Mouse (Mus musculus): ENCODE measurements at regions not wholly inside any gene's neighbourhood (a gene's known extent, or its start where the extent isn't known, plus 50 kb on each side); places are given as distances from the start of the nearest gene placed in this dataset.
"Not testable (repeated sequence)": the region's sequence is repeated elsewhere in the genome, so short reads cannot be mapped to it uniquely, and the experiment has no call there.

DNA sequence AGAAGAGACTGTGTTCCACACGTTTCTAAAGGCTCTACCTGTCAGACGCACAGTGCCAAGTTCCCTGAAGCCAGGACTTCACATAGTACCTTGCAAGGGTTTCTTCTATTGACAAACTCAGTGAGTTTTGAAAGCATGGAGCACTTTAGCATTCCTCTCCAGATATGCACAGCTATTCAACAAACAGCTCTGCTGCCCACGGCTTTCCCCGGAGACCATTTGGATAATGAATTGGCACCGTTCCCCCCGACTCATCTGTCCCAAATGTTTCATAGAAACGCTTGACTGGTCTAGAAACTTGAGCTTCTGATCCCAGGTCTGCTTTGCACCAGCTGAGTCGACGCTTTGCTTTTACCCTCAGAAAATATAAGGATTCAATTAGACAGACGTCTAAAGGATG, 162.2 kb upstream of the St6galnac5 start:
- DNase-seq (ENCODE audit: low spot score in 2 of 2) = no peak

DNA sequence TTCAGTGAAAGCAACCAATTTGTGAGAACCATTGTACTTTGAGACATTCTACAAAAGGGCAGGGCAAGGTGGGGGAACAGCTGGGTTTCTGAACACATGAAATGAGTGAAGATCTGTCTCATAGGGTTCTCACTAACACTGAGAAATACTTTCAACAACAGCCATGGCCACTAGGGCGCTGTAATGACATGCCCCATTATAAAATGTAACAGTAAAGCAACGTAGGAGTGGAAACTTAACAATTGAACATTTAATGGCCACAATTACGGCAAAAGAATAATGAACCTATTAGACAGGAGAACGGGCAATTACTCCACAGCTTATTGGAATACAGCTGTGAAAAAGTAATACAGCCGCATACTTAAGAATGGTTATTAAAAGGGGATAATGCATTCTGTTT, 158.9 kb upstream of the St6galnac5 start:
- no peak for DNase-seq (ENCODE audit: low spot score in 2 of 2)

DNA sequence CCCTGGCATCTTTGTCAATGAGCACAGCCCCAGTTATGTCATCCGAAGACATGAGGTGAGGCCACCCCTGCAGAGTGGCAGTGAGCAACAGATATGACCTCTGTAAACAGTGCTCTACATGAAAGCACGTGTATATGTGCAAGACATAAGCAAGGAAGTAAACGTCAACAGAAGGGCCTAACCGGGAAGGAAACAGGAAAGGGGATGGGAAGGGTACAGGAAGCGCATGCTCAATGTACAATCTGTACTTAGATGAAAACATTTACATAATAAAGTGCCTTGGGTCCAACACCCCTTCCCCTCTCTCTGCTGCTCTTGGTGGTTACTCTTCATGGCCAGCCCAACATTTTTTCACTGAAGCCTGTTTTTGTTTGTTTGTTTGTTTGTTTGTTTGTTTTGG, 143.3 kb upstream of the St6galnac5 start:
- DNase-seq (ENCODE audit: low spot score in 2 of 2) = no peak

DNA sequence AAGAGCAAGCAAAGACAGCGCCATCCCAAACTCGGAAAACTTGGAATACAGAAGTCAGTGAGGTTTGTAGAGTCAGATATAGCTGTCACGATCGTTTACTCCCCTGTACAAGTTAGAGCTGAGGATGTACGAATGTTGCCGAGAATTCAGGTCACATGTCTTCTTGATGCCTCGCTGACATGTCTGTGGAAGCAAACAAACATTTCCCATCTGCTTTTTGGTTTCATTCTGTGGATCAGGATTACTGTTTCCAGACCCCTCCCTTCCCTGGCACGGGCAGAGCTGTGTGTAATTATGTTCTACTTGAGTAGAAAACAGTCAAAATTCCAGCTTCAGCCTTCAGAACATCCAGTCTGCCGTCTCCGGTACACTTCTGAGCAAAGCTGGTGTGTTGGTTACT, 139.9 kb upstream of the St6galnac5 start:
- DNase-seq (ENCODE audit: low spot score in 2 of 2) = peak in 1 of 2 experiments; percentile 9

DNA sequence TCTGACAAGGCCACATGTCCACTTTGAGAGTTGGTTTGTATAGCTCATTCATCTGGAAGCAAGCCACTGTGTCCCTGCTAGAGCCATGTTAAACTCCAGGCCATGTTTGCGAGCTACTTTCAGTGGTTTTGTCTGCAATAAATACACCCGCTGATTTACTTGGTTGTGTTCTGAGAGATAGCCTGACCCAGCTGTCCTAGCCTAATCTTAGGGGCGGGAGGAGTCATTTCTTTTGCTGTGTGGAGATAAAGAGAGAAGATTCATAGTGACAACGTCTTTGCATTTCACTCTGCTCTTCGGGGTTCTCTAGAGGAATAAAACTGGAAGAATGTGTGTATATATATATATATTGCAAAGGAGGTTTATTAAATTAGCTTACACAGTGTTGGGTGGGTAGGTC, 137.1 kb upstream of the St6galnac5 start:
- DNase-seq (ENCODE audit: low spot score in 2 of 2) = no peak

DNA sequence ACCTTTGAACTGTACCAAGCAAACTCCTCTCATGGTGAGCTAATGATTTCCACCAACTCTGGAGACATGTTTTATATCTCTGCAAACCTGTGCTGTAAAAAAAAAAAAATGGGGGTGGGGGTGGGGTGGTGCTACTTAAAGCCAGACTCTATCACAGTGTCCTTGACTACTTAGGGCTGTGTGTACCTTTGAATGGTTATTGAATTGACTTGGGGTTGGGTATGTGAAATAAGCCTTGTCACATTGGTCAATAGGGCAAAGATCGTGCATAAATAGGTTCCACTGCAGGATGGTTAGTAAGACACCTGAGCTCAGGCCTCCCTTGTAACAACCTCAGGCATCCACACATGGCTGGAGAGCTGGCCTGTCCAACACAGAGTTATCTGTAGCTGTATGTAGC, 136.6 kb upstream of the St6galnac5 start:
- DNase-seq (ENCODE audit: low spot score in 2 of 2) = no peak

DNA sequence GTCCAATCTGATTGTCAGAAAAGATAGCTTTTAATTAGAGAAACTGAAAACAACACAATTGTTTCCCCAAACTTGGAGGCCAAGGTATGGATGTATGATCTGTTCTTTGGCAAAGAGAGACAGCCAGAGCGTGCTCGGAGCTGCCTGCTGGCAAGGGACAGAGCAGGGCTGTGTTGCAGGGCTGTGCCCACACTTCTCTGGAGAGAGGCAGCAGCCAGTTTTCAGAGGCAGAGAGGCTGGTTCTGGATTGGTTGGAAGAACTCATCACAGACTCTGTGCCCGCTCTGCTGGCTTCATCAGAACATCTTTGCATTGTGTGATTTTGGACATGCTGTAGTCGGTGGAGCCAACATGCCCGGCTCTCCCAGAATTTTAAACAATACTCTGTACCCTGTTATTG, 123.5 kb upstream of the St6galnac5 start:
- no peak for DNase-seq (ENCODE audit: low spot score in 2 of 2)

DNA sequence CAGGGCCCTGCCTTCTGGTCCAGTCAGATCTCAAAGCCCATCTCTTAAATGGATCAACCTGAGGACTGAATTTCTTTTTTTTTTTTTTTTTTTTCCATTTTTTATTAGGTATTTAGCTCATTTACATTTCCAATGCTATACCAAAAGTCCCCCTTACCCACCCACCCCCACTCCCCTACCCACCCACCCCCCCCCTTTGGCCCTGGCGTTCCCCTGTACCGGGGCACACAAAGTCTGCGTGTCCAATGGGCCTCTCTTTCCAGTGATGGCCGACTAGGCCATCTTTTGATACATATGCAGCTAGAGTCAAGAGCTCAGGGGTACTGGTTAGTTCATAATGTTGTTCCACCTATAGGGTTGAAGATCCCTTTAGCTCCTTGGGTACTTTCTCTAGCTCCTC, 108.5 kb upstream of the St6galnac5 start:
- not testable (repeated sequence) for DNase-seq (ENCODE audit: low spot score in 2 of 2)

DNA sequence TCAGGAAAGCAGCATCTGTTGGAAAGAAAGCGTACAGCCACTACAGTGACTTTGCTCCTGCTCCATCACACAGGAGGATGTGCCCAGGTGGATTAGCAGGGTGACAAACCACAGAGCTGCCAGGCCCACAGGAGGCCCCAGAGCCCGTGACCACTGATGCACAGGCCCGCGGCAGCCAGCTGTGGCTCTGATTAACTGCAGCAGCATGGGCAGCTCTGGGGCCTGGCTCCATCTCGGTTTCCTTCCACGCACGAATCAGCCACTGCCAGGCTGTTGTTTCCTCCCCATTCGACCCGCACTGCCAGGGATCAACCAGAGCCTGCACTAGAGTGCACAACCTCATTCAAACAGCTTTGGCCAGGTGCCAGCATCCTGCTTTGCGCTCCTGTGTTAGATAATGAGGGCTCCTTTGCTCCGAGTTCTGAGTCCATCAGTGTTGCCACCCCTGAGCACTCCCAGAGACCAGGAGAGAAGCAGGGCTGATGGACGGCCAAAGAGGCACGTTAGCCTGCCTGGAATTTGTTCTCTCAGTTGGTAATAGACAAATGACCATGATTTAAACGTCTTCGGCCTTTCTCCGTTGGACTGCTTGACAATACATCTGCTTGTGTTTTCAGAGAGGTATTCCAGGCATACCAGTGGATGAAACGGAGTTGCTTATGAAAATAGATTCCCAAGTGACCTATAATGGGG, 103.2 kb upstream of the St6galnac5 start:
- DNase-seq (ENCODE audit: low spot score in 2 of 2) = peak; percentile 15 to 58

DNA sequence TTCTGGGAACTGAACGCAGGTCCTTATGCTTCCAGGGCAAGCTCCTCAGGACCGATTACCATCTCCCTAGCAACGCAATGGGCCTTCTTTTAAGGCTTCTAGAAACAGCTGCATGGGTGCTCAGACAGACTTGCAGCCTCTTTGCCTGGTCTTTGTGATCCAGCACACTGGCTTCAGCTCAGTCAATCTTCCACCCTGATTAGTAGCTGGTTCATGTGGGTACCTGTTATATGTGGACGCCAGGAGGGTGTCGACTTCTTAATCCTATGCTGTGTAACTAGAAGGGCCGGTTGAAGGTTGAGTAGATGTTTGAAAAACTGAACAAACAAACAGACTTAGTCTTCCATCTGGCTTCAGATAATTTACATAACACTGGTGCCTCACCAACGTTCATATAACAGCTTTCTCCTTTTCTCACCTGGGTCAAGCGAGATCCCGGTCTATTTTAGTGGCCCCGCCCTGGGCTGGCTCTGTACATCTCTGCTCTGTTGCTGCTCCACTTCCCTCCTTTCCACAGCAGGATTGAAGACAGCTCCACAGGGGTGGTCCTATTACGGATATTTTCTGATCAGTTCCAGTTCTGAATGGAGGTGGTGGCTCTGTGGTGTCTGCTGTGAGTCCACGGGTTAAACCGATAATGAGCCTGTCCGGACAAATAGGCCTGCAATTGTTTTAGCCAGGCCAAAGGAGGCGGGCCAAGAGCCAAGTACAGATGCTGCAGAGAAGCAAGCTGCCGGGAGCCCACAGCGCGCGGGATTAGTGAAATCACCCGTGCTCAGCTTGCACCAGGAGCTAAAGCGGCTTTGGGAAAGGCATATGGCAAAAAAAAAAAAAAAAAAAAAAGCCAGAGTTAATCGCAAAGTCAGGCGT, 102.4 kb upstream of the St6galnac5 start:
- peak; percentile 28 to 29 for DNase-seq (ENCODE audit: low spot score in 2 of 2)

DNA sequence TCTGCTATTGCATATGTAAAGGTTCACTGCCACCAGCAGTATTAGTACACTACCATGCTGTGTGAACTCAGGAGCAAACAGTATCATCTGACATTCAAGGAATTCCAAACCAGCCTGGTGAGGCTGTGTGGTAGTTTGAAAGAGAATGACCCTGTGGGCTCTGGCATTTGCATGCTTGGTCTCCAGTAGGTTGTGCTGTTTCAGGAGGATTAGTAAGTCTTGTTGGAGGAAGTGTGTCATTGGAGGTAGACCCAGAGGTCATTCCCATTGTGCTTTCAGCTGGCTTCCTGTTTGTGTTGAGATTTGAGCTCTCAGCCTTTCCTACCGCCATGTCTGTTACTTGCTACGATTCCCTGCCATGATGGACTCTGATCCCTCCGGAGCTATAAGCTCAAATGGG, 98.3 kb upstream of the St6galnac5 start:
- DNase-seq (ENCODE audit: low spot score in 2 of 2) = no peak

DNA sequence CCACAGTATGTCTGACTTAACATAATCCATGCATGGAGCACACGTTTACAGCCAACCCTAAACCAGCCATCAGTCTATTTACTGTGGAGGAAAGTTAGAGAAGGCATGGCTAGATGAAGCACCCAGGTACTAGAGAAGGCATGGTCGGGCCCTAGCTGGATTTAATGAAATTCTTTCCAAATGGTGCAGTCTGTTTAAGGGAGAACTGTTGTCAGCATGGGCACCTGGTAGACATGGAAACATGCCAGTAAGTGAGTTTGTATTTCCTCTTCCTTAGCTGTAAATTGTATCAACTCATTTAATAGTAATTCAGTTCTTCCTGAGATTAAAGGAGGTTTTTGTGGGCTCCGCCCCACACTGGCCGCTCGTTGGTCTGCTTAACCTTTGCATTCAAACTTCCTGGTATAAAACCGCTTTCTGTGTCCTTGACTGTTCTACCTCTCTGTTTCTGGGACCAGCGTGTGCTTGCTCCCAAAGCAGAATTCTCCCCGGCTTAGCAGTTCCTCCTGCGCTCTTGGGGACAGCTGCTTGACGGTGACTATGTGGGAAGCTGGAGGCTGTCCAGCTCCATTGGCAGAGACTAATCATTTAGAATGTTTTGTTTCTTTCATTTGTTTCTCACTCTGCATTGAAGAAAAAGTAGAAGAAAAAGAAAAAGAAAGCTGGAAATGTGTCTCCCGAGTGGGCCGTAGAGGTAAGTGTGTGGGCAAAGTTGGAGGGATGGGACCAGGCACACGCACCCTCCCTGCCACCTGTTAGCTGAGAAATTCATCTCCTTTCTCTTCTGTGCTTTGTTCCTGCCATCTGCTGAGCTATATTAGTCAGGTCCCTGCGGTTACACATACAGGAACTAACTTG, 96.0 kb upstream of the St6galnac5 start:
- DNase-seq (ENCODE audit: low spot score in 2 of 2) = peak; percentile 39 to 48

DNA sequence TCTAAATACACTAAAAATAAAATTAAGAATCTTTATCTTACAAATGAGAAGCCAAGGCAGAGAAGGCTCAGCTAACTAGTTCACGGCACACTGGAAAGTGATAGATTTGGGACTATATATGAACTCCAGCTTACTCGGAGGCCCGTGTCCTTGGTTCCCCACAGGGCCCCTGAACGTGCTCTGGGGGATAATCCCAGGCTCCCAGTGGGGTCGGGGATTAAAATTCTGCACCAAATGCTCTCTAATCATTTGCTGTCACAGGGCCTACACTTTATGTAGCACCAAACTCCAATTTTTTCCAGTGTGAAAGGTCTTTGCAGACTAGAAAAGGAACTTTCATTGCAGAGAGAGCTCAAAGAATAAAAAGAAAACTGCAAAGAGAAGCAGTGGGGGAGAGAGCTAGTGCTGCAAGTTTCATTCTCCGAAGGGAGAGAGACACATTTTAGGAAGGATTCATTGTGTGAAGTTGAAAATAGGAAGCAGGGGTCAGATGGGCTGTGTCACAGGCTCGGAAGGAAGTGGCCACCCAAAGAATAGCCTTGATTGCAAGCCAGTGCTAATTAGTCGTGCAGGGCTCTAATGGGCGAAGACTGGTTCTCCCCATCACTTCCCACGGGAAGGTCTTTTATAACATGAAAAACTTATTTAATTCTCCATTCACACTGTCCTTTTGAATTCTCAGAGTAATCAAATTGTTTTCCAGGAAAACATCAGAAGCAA, 90.3 kb upstream of the St6galnac5 start:
- no peak for DNase-seq (ENCODE audit: low spot score in 2 of 2)

DNA sequence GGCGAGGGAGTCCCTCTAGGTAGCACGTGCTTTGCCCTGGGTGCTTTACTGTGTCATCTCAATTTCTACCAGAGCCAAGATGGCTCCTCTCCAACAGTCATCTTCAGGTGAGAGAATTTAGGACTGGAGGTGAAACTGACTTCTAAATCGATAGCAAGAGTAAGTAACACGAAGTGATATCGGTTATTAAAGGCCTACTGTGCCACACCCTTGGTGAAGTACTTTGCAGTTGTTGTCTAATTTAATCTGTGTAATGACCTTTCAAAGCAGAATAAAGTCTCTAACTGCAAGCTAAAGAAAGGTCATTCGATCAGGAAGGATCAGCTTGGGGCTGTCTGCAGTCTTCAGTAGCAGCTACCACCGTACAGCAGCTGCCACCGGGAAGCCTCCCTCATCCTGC, 89.5 kb upstream of the St6galnac5 start:
- no peak for DNase-seq (ENCODE audit: low spot score in 2 of 2)

DNA sequence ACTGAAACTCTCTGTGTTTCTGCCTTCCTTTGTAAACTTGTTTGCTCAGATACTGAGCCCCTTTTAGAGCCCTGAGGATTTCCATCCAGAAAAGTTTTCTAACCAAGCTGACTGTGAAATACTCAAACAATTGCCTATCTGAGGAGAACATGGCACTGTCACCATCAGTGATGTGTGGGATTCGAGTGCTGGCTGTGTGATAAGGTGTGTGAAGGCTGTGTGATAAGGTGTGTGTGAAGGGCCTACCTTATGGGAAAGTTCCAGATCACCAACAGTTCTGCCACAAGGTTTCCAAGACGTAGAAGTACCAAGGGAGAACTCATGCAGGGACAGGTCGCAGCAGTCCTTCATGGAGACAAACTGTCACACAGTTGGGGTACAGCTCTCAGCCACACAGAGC, 89.1 kb upstream of the St6galnac5 start:
- DNase-seq (ENCODE audit: low spot score in 2 of 2) = no peak

DNA sequence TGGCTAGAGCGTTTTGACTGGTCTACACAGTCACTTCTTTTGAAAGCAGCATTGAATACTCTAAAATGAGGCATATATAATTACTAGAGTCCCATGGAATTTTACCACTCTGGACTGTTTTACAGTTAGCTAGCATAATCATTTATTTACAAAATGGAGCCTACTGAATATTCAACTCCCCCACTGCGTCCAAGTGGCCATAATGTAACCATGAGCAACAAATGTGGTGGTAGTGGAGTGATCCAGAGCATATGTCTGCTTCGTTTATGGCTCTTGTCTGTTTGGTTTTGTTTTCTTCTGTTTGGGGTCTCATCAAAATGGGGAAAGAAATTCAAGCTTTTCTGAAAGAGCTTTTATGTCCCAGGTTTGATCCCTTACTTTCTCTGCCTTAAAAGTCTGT, 83.8 kb upstream of the St6galnac5 start:
- DNase-seq (ENCODE audit: low spot score in 2 of 2) = no peak

DNA sequence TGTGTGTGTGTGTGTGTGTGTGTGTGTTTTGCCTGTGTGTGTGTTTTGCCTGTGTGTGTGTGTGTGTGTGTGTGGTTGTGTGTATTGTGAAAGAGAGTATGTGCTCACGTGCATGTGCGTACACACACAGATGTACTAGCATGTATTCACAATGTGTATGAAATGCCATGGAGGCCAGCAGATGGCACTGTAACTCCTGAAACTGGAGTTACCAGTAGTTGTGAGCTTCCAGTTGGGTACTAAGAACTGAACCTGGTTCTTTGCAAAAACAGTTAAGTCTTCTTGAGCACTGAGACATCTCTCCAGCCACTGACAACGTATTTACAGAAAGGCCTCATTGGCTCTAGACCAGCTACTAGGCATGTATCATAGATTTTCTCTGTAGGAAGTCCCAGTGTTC, 71.1 kb upstream of the St6galnac5 start:
- no peak for DNase-seq (ENCODE audit: low spot score in 2 of 2)

DNA sequence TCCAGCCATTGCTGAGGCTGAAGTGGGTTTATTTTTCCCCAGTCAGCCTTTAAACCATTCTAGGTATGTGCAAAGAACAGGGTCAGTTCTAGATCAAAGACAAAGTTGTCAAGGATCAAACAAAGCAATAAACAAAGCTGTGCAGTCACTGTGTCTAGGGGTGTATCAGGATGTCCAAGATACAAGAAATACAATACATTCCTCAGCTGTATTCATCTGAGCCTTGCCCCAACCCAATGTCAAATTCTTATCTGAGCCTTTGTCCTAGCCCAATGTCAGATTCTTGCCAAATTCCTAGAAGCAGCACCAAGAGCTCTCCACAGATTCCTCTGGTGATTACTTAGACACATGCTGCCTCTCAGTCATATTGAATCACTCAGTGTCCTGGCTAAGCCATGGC, 69.5 kb upstream of the St6galnac5 start:
- no peak for DNase-seq (ENCODE audit: low spot score in 2 of 2)

DNA sequence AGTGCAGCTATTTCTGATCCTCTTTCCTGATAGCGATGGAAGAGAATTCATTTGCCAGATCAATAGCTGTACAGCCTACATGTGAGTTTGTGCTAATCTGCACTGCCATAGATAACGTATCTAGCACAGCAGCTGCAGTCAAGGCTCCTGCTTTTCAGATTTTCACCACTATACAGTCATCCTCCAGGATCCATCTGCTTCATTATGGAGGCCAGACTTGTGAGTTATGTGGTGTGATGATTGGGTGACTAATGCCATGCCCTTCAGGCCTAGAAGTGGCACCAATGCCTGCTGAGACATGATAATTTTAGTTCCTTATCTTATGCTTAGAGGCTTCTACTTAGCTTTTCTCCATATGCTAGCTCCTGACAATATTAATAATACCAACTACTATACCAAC, 63.3 kb upstream of the St6galnac5 start:
- no peak for DNase-seq (ENCODE audit: low spot score in 2 of 2)

DNA sequence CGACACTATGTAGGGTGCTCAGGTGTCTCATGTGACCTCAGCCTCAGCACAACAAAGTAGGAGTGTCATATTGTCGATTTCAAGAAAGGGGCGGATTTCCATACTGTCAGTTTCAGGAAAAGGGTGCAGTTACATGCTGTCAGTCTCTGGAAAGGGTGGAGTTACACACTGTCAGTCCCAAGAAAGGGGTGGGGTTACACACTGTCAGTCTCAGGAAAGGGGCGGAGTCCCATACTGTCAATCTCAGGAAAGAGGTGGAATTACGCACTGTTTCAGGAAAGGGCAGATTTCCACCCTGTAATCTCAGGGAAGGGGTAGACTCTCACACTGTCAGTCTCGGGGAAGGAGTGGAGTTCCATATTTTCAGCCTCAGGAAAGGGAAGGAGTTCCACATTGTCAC, 51.9 kb upstream of the St6galnac5 start:
- DNase-seq (ENCODE audit: low spot score in 2 of 2) = no peak

All from frontal cortex, postnatal 10 days (tissue).